Mouse (Mus musculus) kidney, adult 11 months (tissue): ENCODE results near the gene Irf6.

ENCODE experiments used
- DNase-seq: peaks from one replicate; pipeline ENCODE4 v3.0.0; 2022

Irf6 gene

DNA sequence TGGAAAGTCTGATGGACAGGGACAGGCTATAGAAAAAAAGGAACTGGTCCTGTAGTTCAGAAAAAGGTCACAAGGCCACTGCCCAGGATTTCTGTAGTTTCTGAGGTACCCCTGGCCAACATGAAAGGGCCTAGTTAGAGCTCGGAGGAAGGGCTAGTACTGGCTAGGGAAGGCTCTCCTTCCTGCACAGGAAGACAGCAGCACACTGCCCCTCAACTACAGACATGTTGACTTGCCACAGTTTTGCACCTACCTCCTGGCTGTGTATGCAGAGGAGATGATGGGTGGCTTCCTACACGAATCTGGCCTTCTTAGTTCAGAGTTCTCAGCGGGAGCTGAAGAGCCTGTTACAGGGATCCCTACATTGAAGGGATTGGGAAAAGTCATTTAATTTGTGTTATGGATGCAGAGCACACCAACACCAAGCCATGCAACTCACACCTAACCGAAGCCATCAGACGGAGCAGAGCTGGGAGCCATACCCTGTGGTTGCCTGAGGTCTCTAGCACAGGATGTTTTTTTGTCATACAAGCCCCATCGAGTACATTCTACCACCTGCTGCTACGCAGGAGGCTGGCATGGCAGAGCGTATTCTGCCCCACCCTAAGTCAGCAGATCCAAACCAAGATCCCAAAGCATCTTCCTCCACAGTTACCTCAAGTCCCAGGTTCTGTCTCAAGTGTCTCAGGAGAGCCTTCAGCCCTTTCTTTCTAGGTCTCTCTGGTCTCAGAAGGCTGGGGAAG lies 47.9 kb downstream of the Irf6 start:
- DNase-seq, result no peak

DNA sequence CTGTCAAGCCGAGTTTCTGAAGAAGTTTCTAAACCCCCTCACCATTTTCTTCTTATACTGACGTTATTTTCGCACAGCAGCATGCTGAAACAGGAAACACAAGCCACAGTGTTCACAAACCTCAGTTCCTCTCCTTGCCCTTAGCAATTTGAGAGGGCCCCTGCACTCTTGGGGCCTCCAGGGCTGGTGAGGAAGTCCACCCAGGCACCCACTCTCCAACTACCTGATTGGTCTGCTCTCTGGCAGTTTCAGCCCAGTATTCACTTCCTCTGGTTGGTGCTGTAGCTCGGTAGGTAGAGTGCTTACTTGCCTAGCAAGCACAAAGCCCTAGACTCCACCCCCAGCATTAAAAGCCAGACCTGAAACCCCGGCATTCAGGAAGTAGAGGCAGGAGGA lies 48.5 kb downstream of the Irf6 start, which contains the start of gene Traf3ip3:
Gene Traf3ip3 (minus strand): TSS at position 321 of the 396 bp plus-strand sequence.
- DNase-seq, result peak; percentile 18

DNA sequence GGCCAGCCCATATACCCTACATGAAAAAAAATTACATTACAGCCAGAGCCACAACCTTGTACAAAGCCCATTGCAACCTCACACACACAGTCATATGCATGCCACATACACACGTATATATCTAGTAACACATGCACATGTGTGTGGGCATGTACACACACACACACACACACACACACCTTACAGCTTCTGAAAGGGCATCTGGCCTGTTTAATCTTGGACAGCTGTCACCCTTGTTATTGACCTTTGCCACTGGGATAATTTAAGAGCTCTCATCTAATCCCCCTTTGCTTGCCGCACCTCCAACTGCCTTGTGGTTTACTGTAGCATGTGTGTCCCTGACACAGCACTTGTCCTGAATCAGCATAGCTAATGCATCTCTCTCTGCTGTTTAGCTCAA lies 50.9 kb downstream of the Irf6 start:
- no peak for DNase-seq

DNA sequence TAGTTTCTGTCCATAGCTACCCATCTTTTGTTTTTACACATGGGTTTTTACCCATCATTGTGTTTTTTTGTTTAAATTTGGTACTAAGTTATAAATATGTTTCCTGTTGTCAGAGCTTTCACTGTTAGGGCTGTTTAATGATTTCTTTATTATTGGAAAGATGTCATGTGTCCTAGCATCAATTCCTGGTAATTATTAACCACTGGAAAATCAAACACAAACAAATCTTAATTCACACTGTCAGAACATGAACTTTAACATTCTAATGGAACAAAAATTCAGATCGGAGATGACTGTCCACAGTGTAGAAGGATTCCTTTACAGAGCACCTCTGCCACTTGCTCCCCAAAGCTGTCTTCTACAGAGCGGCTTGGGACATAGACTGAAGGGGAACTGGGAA lies 52.5 kb downstream of the Irf6 start:
- DNase-seq, result no peak

DNA sequence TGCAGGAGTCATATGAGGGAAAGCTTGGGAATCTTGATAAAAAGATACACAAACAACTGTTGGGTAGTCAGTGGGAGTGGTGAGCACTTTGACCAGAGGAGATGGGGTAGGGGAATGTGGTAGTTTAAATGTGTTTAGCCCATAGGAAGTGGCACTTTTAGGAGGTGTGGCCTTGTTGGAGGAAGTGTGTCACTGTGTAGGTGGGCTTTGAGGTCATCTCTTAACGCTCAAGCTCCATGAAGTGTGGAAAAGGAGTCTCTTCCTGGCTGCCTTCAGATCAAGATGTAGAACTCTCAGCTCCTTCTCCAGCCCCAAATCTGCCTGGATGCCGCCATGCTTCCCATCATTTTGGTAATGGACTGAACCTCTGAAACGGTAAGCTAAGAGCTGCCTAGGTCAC lies 54.6 kb downstream of the Irf6 start, which contains the start of gene Lamb3:
Gene Lamb3 (plus strand): TSS at position 197 of the 400 bp plus-strand sequence.
- no peak for DNase-seq

- DNase-seq, result peak; percentile 62
Measured at GRCm38 (mm10) chr1:193208178-193208577, 55.3 kb downstream of the Irf6 start.

DNA sequence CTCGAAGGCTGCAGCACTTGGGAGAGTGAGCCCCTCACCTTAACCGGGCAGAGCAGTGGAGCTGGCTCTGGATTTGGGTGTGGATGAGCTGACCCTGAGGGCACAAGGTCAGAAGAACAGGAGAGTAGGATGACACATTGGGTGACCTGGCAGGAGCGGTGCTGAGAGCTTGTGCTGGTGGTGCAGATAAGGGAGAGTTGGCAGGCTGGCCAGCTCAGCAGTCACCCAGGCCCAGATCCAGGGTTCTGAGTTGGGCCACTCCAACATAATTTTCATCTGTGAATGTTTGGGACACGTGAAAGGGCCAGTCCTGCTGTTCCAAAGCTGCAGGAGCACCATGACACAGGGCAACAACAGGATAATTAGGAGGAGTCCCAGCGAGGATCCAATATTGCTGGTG lies 58.5 kb downstream of the Irf6 start:
- DNase-seq, result no peak

- no peak for DNase-seq
Measured at GRCm38 (mm10) chr1:193214053-193214452, 61.1 kb downstream of the Irf6 start.

GRCm38 (mm10) chr1:193216000-193216399 lies 63.1 kb downstream of the Irf6 start:
- no peak for DNase-seq

GRCm38 (mm10) chr1:193220408-193220807 lies 67.5 kb downstream of the Irf6 start:
- DNase-seq, result no peak
